Mouse (Mus musculus) limb, embryonic 14.5 days (tissue): ENCODE results near the gene Arhgap27. TPM values are rescaled to one million over a fixed set of nuclear protein-coding genes. Genes with fewer than 3 reads are reported as not detected.
A peak's percentile ranks its signal among the peaks of the same experiment; 100 is the strongest.
"Not testable (repeated sequence)": the region's sequence is repeated elsewhere in the genome, so short reads cannot be mapped to it uniquely, and the experiment has no call there.

Experiments
- ATAC-seq: fragments of 200-750 bp; cut with Nextera tagmentation; 2 replicates; pipeline ENCODE4 v1.8.0; 2017; ENCODE audit warnings: low read depth, moderate number of reproducible peaks, moderate TSS enrichment; ENCODE audit not compliant: low FRiP score
- DNase-seq: peaks from one replicate; pipeline ENCODE4 v3.0.0-alpha.2; 2015; ENCODE audit warnings: low spot score
- H3K27ac ChIP-seq: fragments of 300-500 bp; sonication (generic); replicated peaks from 2 replicates; pipeline ENCODE4 v1.5.1; 2014; ENCODE audit warnings: low read depth, mild to moderate bottlenecking, low read length, moderate library complexity, mixed read lengths
- H3K27me3 ChIP-seq: fragments of 300-500 bp; sonication (generic); 2 replicates; pipeline ENCODE4 v1.6.1; 2014; ENCODE audit warnings: low read length, mixed read lengths; ENCODE audit not compliant: control insufficient read depth, insufficient read depth
- H3K36me3 ChIP-seq: fragments of 300-500 bp; sonication (generic); 2 replicates; pipeline ENCODE4 v1.6.1; 2014; ENCODE audit warnings: mild to moderate bottlenecking, low read length, moderate library complexity, mixed read lengths; ENCODE audit not compliant: control insufficient read depth, insufficient read depth
- H3K4me1 ChIP-seq: fragments of 300-500 bp; sonication (generic); 2 replicates; pipeline ENCODE4 v1.6.1; 2014; ENCODE audit warnings: antibody characterized with exemption, low read length, mixed read lengths; ENCODE audit not compliant: control insufficient read depth, insufficient read depth
- H3K4me2 ChIP-seq: fragments of 300-500 bp; sonication (generic); replicated peaks from 2 replicates; pipeline ENCODE4 v1.6.1; 2014; ENCODE audit warnings: low read depth, mild to moderate bottlenecking, low read length, moderate library complexity; ENCODE audit not compliant: severe bottlenecking
- H3K4me3 ChIP-seq: fragments of 300-500 bp; sonication (generic); replicated peaks from 2 replicates; pipeline ENCODE4 v1.5.1; 2014; ENCODE audit warnings: low read length
- H3K9ac ChIP-seq: fragments of 300-500 bp; sonication (generic); 2 replicates; pipeline ENCODE4 v1.6.1; 2014; ENCODE audit warnings: mild to moderate bottlenecking, low read depth, low read length, moderate library complexity; ENCODE audit not compliant: severe bottlenecking
- H3K9me3 ChIP-seq: fragments of 300-500 bp; sonication (generic); 2 replicates; pipeline ENCODE4 v1.6.1; 2016; ENCODE audit warnings: low read length; ENCODE audit not compliant: control insufficient read depth
- POLR2A ChIP-seq: fragments of 200-500 bp; IDR thresholded peaks from 2 replicates; pipeline ENCODE4 v1.8.0; 2012; ENCODE audit warnings: inconsistent platforms, mild to moderate bottlenecking, moderate library complexity, borderline replicate concordance; ENCODE audit not compliant: insufficient read depth, insufficient read length; ENCODE audit errors: extremely low read depth
- WGBS: fragments of 180-500 bp; shearing (Covaris S2); extraction: QIAGEN DNeasy Blood & Tissue Kit; methylation state at CpG from one replicate; pipeline ENCODE4 v1.1.7; 2014; 5-methylcytosine and 5-hydroxymethylcytosine counted together
- polyA plus RNA-seq, 2 experiments: library from polyadenylated mRNA; depleted of rRNA in 1 of 2; stranded (reverse) in 1 of 2; unstranded in 1 of 2; fragments of >200 nt; fragmentation: Nextera tagmentation in 1 of 2; extraction: Ambion mirVana in 1 of 2; gene quantifications; 2 replicates each; pipeline versions ENCODE4 v1.2.1 to v1.2.3; 2012 to 2014

Arhgap27 gene
- polyA plus RNA-seq, 2 experiments, result 8.4 to 14.1 TPM

DNA sequence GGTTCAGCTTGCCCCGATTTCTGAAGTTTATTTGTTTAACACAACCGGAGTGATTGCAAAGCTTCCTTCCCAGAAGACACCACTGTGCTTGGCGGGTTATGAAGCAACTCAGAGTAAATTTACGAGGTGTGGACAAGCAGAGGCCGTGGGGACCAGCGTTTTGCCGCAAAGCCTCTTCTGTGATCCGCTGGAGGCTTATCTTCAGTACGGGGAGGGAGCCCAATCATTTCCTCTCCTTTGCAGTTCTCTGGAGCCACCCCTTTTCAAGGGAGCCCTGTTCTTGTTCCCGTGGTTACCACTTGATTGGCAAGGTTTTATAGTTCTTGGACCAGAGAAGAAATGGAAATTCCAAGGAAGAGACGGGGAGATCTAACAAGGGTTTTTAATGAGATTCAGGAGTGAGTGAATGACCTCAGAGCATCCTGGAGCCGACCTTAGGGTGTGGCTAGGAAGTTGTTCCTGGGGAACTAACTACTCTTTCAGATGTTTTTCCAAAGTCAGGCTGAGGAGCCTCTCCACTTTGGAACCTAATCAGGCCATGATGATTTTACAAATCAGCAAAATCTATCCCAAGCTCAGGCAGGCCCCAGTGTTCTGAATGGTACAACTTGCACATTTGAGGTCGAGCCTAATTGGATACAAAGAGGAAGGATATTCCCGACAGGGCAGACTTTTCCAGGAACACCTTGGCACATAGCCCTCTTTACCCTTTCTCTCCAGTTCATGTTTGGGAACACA lies 71.2 kb downstream of the Arhgap27 start:
- Histone ChIP-seq H3K9ac (no peak overlapping the region), H3K27ac (peak overlapping the region; percentile 55), H3K4me1 (peaks cover 30% of the 10 kb centered on the region), H3K27me3 (no peaks in the 10 kb centered on the region), H3K4me3 (no peak overlapping the region), H3K36me3 (no peaks in the 10 kb centered on the region), H3K4me2 (peak overlapping the region; percentile 31), H3K9me3 (no peaks in the 10 kb centered on the region)
- WGBS, result 5% methylated on average over 14 of the region's 14 CpGs
- peak; percentile 82 for DNase-seq
- peak; percentile 86 for ATAC-seq
- TF ChIP-seq POLR2A, result no peak

DNA sequence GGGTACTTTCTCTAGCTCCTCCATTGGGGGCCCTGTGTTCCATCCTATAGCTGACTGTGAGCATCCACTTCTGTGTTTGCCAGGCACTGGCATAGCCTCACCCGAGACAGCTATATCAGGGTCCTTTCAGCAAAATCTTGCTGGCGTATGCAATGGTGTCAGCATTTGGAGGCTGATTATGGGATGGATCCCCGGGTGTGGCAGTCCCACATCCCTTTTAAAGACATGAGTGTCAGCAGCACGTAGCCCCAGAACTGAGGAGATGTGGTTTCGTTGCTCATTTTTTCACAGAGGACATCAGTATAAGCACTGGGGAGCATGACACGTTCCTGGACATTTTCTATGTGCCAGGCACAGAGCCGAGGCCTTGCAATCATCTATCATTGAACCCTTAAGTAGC lies 72.7 kb downstream of the Arhgap27 start:
- 91% methylated on average over 7 of the region's 7 CpGs for WGBS
- not testable (repeated sequence) for H3K9me3 ChIP-seq, H3K36me3 ChIP-seq, ATAC-seq, DNase-seq, H3K4me3 ChIP-seq, H3K27me3 ChIP-seq, H3K9ac ChIP-seq, H3K27ac ChIP-seq, H3K4me2 ChIP-seq
- peaks cover 30% of the 10 kb centered on the region for H3K4me1 ChIP-seq

DNA sequence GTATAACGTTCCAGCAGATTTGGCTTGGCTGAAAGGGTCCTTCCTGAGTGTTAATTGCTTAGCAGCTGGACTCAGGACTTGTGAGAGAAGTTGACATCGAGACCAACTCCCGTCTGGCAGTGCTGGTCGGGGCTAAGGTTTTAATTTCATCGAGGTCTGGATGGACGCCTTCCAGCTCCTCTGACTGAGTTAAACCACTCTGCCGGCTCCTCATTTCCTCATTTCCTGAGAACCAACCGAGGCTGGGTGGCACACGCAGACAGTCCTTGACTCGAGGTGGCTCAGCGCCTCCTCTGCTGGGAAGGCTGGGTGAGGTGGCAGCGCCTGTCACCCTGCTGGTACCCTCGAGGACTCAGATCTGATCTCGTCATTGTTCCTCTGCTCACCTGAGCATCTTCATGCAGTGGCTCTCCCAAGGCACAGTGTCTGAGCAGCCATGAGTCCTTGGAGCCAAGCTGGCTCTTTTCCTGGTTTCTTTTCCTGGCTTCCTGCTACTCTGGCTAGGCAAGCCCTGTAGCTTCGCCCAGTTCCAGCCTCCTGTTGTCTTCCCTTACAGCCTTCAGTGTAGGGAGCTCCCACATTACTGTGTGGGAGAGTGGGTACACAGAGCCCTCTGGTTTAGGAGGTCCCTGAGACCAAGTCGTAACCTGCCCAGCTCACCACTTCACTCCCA lies 75.1 kb downstream of the Arhgap27 start:
- WGBS, result 31% methylated on average over 16 of the region's 16 CpGs
- Histone ChIP-seq H3K4me2 (no peak overlapping the region), H3K9ac (no peak overlapping the region), H3K4me3 (no peak overlapping the region), H3K27me3 (no peaks in the 10 kb centered on the region), H3K27ac (0 out of 2 replicates have a peak overlapping the region, but pooled peaks have one; percentile 40), H3K9me3 (no peaks in the 10 kb centered on the region), H3K36me3 (no peaks in the 10 kb centered on the region), H3K4me1 (peaks cover 30% of the 10 kb centered on the region)
- TF ChIP-seq POLR2A, result no peak
- DNase-seq (peak; percentile 59), ATAC-seq (no peak)

- no peaks in the 10 kb centered on the region for H3K9me3 ChIP-seq
- WGBS, result 90% methylated on average over 5 of the region's 5 CpGs
- H3K27ac ChIP-seq, result no peak overlapping the region
- H3K27me3 ChIP-seq, result no peaks in the 10 kb centered on the region
- H3K9ac ChIP-seq, result no peak overlapping the region
- DNase-seq (no peak), ATAC-seq (no peak)
- H3K4me2 ChIP-seq, result no peak overlapping the region
- peaks cover 19% of the 10 kb centered on the region for H3K4me1 ChIP-seq
- no peak overlapping the region for H3K4me3 ChIP-seq
- TF ChIP-seq POLR2A, result no peak
- H3K36me3 ChIP-seq, result no peaks in the 10 kb centered on the region
Observed at GRCm38 (mm10) chr11:103286910-103287309, 76.6 kb downstream of the Arhgap27 start.

- no peak for ATAC-seq
- Histone ChIP-seq H3K9ac (no peak overlapping the region), H3K9me3 (no peaks in the 10 kb centered on the region), H3K4me1 (peaks cover 10% of the 10 kb centered on the region), H3K36me3 (no peaks in the 10 kb centered on the region), H3K27me3 (no peaks in the 10 kb centered on the region), H3K4me2 (no peak overlapping the region), H3K27ac (no peak overlapping the region), H3K4me3 (no peak overlapping the region)
- DNase-seq, result no peak
- 22% methylated on average over 6 of the region's 6 CpGs for WGBS
- TF ChIP-seq POLR2A, result no peak
Observed at GRCm38 (mm10) chr11:103285951-103286350, 77.5 kb downstream of the Arhgap27 start.
